Mouse (Mus musculus): ENCODE measurements around the gene Pter. TPM values are rescaled to one million over a fixed set of nuclear protein-coding genes. Genes with fewer than 3 reads are reported as not detected.

The Pter gene
- total RNA-seq, 2 experiments from 2014 or later = 0.58 to 1.0 TPM

DNA sequence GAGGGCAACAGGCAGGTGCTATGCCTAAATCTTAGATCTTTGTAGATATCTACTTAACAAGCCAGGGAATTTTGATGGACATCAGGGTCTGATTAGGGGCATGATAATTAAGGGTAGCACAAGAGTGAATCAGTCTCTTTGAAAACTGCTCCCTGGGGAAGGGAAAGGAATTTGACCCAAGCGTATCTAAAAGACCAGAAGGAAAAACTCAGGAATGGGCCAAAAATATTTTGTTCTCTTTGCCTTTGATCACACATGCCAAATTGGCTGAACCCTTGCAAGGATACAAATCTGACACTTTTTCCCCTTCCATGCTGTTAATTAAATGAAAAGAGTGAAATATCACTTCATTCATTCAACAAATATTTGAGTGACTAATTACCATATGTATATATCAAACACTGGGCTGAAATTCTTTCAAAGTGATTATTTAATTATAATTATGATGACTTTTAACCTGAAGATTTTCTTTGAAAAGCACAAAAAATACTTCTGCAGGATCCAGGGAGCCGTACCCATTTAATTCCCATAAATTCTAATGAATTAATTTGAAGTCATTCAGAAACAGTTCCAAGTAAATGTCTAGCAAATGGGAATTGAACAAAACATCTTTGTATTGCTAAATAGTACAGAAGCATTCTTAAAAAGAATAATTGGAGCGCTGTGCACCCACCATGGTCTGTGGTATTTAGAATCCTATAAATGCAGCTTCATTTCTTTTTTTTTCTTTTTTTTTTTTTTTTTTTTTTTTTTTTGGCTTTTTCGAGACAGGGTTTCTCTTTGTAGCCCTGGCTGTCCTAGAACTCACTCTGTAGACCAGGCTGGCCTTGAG, 61.3 kb downstream of the Pter start:
- ATAC-seq (replicated peaks; ENCODE audit: low FRiP score, poor library complexity, severe bottlenecking) = no peak

DNA sequence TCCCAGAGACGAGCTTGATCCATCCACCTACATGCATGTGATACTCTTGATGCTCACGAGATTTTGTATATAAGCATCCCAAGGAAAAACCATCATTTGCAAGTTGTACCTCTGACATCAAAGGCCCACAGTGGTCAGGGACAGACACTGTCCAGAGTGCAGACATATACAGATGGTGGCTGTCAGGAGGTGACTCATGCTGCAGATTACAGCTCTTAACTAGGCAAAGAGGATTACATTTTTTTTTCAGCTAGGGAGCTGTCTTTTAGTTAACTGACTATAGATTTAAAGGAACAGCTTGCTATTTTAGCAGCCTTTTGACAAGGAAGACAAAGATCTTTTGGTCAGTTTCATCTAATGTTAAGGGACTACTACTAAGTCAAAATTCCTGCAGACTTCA, 76.2 kb downstream of the Pter start:
- ATAC-seq (replicated peaks; ENCODE audit: low FRiP score, poor library complexity, severe bottlenecking) = no peak

DNA sequence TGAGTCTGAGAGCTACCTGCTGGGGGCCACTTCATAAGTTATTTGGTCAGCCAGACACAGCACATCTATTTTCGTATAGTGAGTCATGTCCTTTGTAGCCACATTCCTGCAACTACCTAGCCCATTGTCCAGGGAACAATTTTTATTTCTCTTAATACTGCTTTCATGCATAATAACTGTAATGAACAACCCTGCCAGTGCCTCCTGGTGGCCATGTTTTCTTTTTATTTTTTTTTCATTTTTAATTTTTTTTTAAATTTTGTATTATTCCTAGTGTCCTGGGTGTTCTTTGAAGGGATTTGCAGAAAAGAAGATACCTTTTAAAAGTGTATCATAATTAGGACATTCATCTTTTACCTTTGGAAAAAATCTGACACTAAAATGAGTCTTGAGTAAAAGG, 84.6 kb downstream of the Pter start:
- no peak for ATAC-seq (replicated peaks; ENCODE audit: low FRiP score, poor library complexity, severe bottlenecking)

DNA sequence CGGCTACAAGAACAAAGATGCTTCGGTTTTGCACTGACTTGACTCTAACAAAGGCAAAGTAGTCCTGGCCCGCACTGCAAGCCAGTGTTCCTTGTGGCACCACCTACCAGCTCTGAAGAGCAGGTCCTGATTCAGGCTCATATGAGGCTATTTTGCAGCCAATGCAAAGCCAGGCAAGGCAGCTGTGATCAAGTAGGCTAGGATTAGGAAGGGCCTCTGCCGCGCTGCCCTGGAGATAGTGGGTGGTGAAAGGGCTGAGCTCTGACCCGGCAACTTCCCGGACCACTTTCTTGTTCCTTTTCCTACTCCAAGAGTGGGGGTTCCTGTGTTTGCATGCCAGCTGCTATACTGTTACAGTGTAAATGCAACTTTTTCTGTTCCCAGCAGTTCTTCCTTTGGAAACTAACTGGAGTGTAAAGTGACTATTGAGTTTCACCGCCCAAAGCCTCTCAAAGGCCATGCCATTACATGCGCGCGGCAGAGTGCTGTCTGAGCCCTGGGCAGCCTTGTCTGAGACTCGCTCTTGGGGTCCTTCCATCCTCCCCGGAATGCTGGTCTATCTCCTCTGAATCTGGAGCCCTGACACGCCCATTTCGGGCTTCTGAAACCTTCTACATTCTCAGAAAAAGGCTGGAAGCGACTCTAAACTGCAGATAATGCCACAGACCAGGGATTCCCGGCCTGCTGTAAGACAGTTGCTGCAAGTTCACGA, 85.6 kb downstream of the Pter start:
- ATAC-seq (replicated peaks; ENCODE audit: low FRiP score, poor library complexity, severe bottlenecking) = no peak

DNA sequence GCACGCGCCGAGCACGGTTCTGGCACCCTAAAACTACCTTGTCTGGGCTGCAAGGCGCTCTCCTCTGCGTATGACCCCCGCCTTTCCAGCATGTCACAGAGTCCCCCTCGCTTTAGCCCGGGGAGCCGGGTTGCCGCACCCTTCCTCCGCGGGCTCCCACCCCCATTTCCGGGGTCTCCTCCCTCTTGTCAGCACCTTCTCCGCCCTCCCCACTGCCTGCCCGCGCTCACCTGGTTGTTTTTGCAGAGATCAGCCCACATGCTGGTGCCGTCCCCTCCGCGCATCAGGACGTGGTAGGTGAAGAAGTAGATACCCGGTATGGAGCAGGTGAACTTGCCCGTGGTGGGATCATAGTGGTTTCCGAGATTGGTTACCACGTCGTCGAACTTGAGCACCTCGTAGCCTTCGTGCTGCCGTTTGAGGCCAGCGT, 86.2 kb downstream of the Pter start:
- ATAC-seq (replicated peaks; ENCODE audit: low FRiP score, poor library complexity, severe bottlenecking) = no peak

DNA sequence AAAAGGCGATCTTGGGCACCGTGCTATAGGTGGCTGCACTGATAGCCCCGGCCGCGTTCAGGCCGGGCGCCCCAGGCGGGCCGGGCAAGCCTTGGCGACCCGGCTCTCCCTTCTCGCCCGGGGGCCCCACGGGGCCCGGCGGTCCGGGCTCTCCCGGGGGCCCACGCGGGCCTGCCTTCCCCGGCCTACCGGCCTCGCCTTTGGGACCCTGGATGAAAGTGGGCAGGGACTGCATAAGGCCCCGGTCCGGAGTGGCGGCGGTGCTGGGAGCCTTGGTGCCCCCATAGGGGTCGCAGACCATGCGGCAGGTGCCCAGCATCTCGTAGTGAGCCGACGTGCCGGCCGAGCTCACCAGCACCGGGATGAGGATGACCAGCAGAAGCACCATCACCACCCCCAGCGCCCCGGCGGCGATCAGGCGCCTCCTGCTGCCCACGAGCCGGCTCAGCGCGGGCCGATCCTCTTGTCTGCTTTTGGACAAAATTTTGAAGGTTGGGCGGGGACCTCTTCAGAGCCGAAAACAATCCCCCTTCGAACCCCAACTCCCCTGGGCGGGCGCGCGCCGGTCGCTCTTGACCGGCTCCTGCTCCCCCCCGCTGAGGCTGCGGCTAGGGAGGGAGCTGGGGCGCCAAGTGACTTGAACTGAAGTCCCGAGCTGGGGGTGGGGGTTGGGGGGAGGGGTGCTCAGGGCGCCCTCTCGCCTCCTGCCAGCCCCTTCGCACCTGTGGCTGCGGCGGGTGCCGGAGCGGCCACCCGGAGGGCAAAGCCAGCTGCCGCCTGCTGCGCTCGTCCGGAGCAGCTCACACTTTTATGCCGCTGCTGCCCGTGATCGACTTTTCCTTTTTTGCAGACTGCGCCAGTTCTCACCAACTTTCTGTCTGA, 86.9 kb downstream of the Pter start:
- ATAC-seq (replicated peaks; ENCODE audit: low FRiP score, poor library complexity, severe bottlenecking) = no peak

DNA sequence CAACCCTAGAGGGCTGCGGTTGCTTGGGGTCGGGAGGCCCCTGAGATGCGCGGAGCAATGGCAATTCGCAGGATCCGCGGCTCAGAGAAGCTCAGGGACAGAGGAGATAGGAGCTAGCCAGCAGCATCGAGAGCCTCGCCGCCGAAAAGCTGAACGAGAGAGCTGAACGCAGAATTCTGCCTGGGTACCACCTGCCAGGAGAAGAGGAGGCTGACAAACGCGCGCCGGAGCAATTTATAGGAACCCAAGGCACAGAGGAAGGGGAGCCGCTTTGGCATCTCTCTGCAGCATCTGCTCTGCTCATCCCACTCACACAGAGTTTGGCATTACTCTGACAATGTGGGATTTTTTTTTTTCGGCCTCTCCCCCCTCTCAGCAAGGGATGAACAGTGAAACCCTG, 87.6 kb downstream of the Pter start, which contains the start of gene C1ql3:
Gene C1ql3 (minus strand): TSS at position 335 of the 400 bp plus-strand sequence.
- no peak for ATAC-seq (replicated peaks; ENCODE audit: low FRiP score, poor library complexity, severe bottlenecking)

DNA sequence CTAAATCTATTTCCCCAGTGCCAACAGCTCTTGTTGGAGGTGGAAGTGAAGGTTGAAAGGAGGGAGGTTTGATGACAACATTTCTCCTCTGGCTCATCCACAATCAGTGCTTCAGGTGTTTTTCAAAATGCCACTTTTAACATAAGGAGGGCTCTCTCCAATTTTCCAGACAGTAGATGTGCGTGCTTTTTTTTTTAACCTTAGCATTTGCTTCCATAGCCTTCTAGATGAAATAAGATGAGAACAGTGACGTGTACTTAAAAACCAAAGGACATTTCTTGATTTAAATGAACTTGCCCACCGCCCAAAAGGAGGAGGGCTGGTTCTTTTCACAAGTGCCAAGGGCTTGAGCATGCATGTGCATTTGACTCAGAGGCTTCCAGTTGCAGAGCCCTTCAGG, 88.1 kb downstream of the Pter start:
- no peak for ATAC-seq (replicated peaks; ENCODE audit: low FRiP score, poor library complexity, severe bottlenecking)

DNA sequence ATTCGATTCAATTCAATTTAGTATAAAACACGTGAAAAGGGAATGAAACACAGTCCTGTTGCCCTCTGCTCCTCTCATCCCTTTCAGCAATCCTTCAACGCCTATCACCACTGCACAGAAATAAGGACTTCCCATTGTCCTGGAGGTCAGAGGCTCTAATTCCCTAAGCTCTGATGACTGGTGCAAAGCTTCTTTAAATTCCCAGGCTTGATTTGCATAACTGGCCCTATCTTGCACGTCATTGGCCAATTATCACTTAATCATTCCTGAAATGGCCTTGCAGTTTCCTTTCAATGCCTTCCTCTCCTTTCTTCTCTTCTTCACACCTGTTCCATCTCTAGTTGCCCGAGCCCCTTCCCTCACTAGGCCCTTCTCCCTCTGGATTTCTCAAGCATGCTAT, 94.5 kb downstream of the Pter start:
- ATAC-seq (replicated peaks; ENCODE audit: low FRiP score, poor library complexity, severe bottlenecking) = no peak

DNA sequence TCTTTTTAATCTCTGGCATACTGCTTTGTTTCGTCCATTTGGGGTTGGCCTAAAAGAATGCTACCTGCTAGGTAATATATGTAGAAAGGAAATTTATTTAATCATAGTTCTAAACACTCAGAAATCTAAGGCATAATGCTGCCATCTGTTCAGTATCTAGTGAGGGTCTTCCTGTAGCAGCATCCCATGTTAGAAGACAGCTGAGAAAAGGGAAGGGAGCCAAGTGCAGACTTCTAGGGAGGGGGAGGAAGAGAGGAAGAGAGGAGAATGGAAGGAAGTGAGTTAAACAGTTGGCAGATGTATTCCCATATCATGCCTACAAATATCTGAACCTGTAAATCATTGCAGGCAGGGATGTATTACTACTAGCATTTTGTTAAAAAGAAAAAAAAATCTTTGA, 95.0 kb downstream of the Pter start:
- ATAC-seq (replicated peaks; ENCODE audit: low FRiP score, poor library complexity, severe bottlenecking) = no peak

DNA sequence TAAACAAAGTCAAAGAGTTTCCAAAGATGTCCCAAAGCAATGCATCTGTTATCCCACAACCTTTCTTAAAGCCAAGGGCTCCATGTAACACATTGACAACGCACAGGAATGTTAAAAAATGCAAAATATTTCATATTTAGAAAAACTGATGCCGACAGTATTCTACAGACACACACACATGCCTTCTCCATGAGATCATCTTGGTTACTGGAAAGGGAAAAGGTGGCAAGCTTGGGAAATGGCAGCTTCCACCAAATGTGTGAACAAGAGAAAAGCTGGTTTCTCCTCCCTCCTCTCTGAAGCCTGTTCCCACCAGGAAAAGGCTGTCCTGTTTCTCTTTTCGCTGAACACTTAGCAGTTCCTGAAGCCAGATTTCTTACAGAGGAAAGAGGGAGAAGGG, 114.9 kb downstream of the Pter start:
- ATAC-seq (replicated peaks; ENCODE audit: low FRiP score, poor library complexity, severe bottlenecking) = no peak

DNA sequence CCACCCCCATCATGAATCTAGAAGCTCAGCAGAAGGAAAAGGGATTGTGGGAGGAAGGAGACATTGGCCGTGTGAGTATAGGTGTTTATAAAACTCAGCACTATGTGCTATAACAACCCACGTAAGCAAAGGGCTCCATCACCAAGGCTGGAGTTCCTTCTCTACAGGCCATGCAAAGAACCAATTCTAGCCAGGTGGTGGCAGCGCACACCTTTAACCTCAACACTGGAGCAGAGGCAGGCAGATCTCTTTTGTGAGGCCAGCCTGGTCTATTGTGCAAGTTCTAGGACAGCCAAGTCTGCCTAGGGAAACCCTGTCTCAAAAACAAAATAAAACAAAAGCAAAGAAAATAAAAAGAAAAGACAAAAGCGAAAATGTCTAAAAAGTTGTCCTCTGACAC, 115.9 kb downstream of the Pter start:
- no peak for ATAC-seq (replicated peaks; ENCODE audit: low FRiP score, poor library complexity, severe bottlenecking)

DNA sequence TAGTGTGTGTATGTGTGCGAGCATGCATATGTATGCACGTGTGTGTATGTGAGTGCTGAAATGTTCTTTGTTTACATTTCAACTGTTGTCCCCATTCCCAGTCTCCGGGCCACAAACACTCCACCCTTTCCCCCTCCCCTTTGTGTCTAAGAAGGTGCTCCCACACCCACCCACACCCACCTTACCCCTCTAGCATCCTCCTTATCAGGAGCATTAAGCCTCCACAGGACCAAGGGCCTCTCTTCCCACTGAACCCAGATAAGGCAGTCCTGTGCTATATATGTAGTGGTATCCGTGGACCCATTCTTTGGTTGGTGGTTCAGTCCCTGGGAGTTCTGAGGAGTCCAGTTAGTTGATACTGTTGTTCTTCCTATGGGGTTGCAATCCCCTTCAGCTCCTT, 120.7 kb downstream of the Pter start:
- no peak for ATAC-seq (replicated peaks; ENCODE audit: low FRiP score, poor library complexity, severe bottlenecking)

DNA sequence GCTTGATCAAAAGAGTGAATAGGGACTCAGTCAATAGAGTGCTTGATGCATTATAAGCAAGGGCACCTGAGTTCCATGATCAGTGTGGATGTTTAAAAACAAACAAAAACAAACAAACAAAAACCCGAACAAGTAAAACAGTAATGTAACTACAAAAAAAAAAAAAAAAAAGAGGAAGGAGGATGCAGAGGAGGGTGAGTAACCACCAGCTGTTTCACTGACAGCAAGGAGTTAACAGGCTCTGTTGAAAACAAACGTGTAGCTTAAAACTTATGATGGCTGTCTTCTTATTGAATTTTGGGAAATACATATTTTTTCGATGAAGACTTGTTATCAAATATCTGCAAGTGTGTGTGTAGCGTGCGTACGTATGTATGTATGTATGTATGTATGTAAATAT, 124.8 kb downstream of the Pter start:
- ATAC-seq (replicated peaks; ENCODE audit: low FRiP score, poor library complexity, severe bottlenecking) = no peak

Other genes with a start within 250 kb of the Pter start
- gene C1ql3, start 87.8 kb downstream of the Pter start, total RNA-seq (2015; ENCODE audit: low replicate concordance) = not detected in 2 replicates
- gene C1ql3, start 87.8 kb downstream of the Pter start, total RNA-seq (2017; ENCODE audit: low replicate concordance) = not detected in 2 replicates